1 mouse cellular context compared by ENCODE assay signal in the genomic region with DNA sequence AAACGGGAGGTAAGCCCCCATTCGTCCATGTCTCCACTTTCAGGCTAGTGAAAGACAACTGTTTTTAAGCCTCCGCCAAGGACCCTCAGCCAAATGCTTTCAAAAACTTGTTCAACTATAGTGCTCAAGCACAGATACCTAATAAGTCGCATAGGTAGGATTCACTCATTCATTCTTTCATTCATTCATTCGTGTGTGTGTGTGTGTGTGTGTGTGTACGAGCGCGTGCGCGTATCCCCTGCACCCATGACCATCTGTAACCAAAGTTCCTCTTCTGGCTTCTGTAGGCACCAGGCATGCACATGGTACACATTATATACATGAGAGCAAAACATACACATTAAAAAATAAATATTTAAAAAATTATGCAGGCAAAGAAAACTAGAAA.
TF ChIP-seq lines count a peak whose summit lies in the region.

No protein-coding gene starts in this region.

TF ChIP-seq in MEL, 35 proteins besides CTCF, POLR2A, EP300 and RAD21 (continued from another document):
- TF ChIP-seq SMC3 (IDR thresholded peaks at IDR 0.05; ENCODE audit: low read depth, low read length) (no peak), POLR2AphosphoS5 (IDR thresholded peaks at IDR 0.05; ENCODE audit: borderline replicate concordance, low read depth, low read length) (no peak), ZNF384 (IDR thresholded peaks at IDR 0.05; ENCODE audit: low read depth, low read length) (no peak)
